Mouse (Mus musculus) kidney, adult 2 months (tissue): ENCODE measurements at regions not wholly inside any gene's neighbourhood (a gene's known extent, or its start where the extent isn't known, plus 50 kb on each side); places are given as distances from the start of the nearest gene placed in this dataset.
A peak's percentile ranks its signal among the peaks of the same experiment; 100 is the strongest.

Experiments used
- DNase-seq: peaks from one replicate; pipeline ENCODE4 v3.0.0; 2021
- H3K27ac ChIP-seq: fragments of 200-500 bp; 2 replicates; pipeline ENCODE4 v1.5.1; 2012; ENCODE audit warnings: low read depth, low read length, control low read depth, inconsistent platforms; ENCODE audit not compliant: insufficient read depth
- H3K27me3 ChIP-seq: fragments of 200-500 bp; replicated peaks from 2 replicates; pipeline ENCODE4 v1.6.1; 2012; ENCODE audit warnings: mild to moderate bottlenecking, moderate library complexity, low read length, inconsistent platforms; ENCODE audit not compliant: control insufficient read depth, insufficient read depth
- H3K36me3 ChIP-seq: fragments of 200-500 bp; 2 replicates; pipeline ENCODE4 v1.6.1; 2012; ENCODE audit warnings: mild to moderate bottlenecking, moderate library complexity, low read length, inconsistent platforms; ENCODE audit not compliant: control insufficient read depth, insufficient read depth
- H3K4me1 ChIP-seq: fragments of 200-500 bp; 2 replicates; pipeline ENCODE4 v1.6.1; 2011; ENCODE audit warnings: low read length; ENCODE audit not compliant: control insufficient read depth, insufficient read depth
- H3K4me3 ChIP-seq: fragments of 200-500 bp; 2 replicates; pipeline ENCODE4 v1.5.1; 2011; ENCODE audit warnings: mild to moderate bottlenecking, low read depth, low read length, control low read depth; ENCODE audit not compliant: insufficient read depth
- CTCF ChIP-seq: fragments of 200-500 bp; conservative IDR thresholded peaks from 2 replicates; pipeline ENCODE4 v1.5.1; 2011; ENCODE audit warnings: low read depth, mild to moderate bottlenecking, control low read depth, low read length, moderate library complexity, mixed read lengths; ENCODE audit not compliant: insufficient read depth, insufficient read length
- POLR2A ChIP-seq: fragments of 200-500 bp; IDR thresholded peaks from one replicate; pipeline ENCODE4 v1.6.1; 2011; ENCODE audit warnings: low read depth, low read length, control low read depth
- WGBS: fragments of 180-500 bp; shearing (Covaris S2); methylation state at CpG from one replicate; pipeline ENCODE4 v1.1.7; 2018; 5-methylcytosine and 5-hydroxymethylcytosine counted together

DNA sequence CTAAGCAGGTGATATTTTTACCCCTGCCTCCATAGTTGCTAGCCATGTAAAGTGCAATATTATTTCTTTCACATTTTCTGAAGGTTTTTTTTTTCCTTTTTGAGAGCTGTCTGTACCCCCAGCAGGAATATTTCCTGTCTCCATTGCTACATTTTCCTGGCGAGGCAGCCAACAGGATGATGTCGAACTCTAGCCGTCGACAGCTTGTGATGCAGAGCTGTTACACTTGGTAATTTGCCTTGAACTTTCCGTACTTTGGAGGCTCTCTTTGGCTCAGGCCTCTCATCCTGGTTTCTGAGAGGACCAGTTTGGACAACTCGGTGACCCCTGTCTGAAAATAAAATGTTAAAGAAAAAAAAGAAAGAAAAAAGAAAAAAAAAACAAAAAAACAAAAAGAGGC is 260.3 kb downstream of the 4933412E24Rik start:
- DNase-seq = peak; percentile 57
- WGBS = 49% methylated on average over 6 of the region's 6 CpGs

DNA sequence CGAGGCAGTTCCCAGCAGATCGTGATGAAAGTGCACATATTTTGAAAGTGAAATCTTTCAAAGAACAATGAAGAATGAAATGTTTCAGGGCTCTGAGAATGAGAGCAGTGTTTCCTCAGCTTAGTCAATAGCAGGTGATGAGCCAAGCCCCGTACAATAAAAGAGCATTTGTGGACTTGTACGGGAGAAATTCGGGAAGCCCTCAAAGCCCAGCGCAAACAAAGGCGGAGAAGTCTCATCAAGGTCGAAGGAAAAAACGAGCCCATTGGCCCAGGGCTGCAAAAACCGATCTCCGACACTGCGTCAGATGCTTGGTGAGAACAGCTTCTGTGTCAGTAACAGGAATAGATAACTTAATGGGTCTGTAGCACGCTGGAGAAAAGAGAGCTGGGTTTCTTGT is 261.5 kb downstream of the 4933412E24Rik start:
- 85% methylated on average over 13 of the region's 13 CpGs for WGBS
- Histone ChIP-seq H3K36me3 (no peaks in the 10 kb centered on the region), H3K4me3 (no peak overlapping the region), H3K27ac (no peak overlapping the region), H3K4me1 (no peaks in the 10 kb centered on the region), H3K27me3 (no peaks in the 10 kb centered on the region)
- no peak for DNase-seq
- TF ChIP-seq POLR2A = no peak
- no peak for TF ChIP-seq CTCF

More for the DNA sequence above, 260.3 kb downstream of the 4933412E24Rik start:
- no peak for TF ChIP-seq POLR2A
- TF ChIP-seq CTCF = no peak
- Histone ChIP-seq H3K4me3 (no peak overlapping the region), H3K4me1 (no peaks in the 10 kb centered on the region), H3K36me3 (no peaks in the 10 kb centered on the region), H3K27me3 (no peaks in the 10 kb centered on the region), H3K27ac (no peak overlapping the region)

DNA sequence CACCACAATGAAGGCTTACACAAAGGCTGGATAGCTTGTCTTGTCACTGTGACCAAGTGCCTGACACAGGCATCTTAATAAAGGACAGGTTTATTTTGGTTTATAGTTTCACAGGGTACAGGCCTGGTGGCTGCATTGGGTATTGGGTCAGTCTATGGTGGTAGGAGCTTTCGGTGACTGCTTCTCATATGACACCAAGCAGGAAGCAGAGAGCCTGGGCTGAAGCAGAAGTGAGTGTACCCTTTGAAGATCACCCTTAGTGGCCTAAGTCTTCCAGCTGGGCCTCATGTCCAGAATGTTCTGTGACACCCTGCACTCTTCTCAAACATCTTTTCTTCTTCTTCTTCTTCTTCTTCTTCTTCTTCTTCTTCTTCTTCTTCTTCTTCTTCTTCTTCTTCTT is 264.1 kb downstream of the 4933412E24Rik start:
- Histone ChIP-seq H3K27ac (no peak overlapping the region), H3K4me1 (no peaks in the 10 kb centered on the region), H3K36me3 (no peaks in the 10 kb centered on the region), H3K27me3 (no peaks in the 10 kb centered on the region), H3K4me3 (no peak overlapping the region)
- DNase-seq = no peak
- WGBS = 92% methylated on average over 1 of the region's 1 CpGs
- TF ChIP-seq POLR2A = no peak
- TF ChIP-seq CTCF = no peak

DNA sequence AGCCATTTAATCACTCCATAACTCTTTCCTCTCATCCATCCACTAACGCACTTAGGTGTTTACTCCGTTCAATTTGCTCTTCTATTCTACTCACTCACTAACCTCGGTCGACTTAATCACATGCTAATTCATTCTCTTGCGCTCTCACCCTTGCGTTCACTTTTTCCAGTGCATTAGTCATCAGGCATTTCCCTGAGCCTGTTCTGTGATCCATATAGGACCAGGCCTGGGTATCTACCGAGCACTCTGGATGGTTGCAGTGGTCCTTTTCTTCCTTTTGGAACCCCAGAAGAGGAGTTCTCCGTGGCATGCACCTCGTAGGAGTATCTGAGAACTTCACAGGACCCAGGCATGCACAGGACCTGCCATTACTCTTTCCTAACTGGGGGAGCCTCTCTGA is 270.1 kb downstream of the 4933412E24Rik start:
- TF ChIP-seq POLR2A (no peak), CTCF (no peak)
- Histone ChIP-seq H3K36me3 (no peaks in the 10 kb centered on the region), H3K27me3 (no peaks in the 10 kb centered on the region), H3K4me3 (no peak overlapping the region), H3K4me1 (no peaks in the 10 kb centered on the region), H3K27ac (peak overlapping the region; percentile 25; the same call in 1 of the 2 replicates)
- DNase-seq = peak; percentile 43
- WGBS = 46% methylated on average over 9 of the region's 9 CpGs

DNA sequence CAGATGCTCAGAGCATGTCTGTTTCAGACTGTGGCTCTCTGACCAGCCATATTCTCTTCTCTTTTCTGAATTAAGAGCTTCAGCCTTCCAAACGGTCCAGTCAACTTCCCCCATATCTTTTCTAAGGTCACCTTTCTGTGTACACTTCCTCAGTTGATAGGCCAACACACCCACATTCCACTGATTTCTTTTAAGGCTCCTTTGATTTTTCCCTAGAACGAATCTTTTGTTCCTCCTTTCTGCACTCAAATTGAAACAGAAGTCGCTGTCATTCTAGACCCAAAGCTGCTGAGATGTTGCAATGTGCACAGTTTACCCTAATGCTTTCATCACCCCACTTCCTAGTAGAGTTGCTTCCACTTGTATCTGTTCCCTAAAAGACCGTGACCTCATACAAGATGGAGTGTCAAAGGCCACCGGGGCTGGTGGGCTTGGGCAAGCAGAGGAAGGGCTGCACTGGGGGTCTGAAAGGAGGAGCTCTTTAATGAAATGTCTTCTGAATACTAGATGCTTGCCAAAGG is 271.9 kb downstream of the 4933412E24Rik start:
- DNase-seq = peak; percentile 23
- no peak for TF ChIP-seq POLR2A
- no peak for TF ChIP-seq CTCF
- H3K36me3 ChIP-seq = no peaks in the 10 kb centered on the region
- H3K4me1 ChIP-seq = no peaks in the 10 kb centered on the region
- no peaks in the 10 kb centered on the region for H3K27me3 ChIP-seq
- H3K4me3 ChIP-seq = no peak overlapping the region
- no peak overlapping the region for H3K27ac ChIP-seq
- WGBS = 80% methylated on average over 5 of the region's 5 CpGs

DNA sequence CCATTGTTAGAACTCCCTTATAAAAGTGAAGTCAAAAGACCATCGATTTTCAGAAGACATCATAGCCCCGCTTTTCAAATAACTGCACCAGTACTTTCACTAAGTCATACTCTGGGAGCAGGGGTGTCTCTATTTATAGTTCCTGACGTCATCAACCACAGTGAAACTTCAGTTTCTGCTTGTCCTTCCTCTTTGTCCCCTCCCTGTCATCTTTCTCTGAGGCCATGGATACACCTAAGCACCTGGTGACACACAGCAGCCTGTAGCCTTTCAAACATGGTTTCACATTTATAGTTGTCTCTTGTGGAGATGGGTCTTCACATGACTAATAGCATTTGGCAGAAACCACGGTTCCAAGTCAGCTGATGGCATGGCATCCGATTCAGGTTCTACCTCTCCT is 277.2 kb downstream of the 4933412E24Rik start:
- H3K4me1 ChIP-seq = no peaks in the 10 kb centered on the region
- TF ChIP-seq CTCF (no peak), POLR2A (no peak)
- no peak for DNase-seq
- no peaks in the 10 kb centered on the region for H3K27me3 ChIP-seq
- no peak overlapping the region for H3K4me3 ChIP-seq
- no peaks in the 10 kb centered on the region for H3K36me3 ChIP-seq
- 85% methylated on average over 5 of the region's 5 CpGs for WGBS
- no peak overlapping the region for H3K27ac ChIP-seq

DNA sequence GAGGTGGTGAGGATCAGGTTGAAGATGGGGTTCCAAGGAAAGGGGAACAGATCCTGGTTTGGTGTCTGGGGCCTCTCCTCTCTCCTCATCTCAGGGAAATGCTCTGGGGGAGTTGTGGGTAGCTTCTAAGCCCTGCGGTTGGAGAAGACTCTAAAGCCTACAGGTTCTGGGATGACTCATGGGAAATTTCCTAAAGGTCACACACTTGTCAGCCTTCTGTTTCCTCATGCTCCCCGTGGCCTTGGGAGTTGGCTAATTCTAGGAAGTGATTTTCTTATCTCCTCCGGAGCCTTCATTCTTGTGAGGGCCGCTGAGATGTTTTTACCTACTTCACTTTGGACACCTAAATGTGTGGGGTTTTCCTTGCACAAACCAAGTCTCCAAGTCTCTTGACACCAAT is 279.2 kb downstream of the 4933412E24Rik start:
- Histone ChIP-seq H3K4me3 (no peak overlapping the region), H3K27me3 (no peaks in the 10 kb centered on the region), H3K27ac (no peak overlapping the region), H3K4me1 (no peaks in the 10 kb centered on the region), H3K36me3 (no peaks in the 10 kb centered on the region)
- DNase-seq = no peak
- TF ChIP-seq CTCF = no peak
- WGBS = 75% methylated on average over 4 of the region's 4 CpGs
